Mouse (Mus musculus): ENCODE results near the gene Colgalt1.

Colgalt1 gene

GRCm38 (mm10) chr8:71670621-71671548 lies 60.1 kb downstream of the Colgalt1 start:
- peak; percentile 90 for DNase-seq

GRCm38 (mm10) chr8:71671549-71671965 lies 60.8 kb downstream of the Colgalt1 start, which contains the start of gene Unc13a:
TSS of gene Unc13a (minus strand) at chr8:71671757.
- DNase-seq: peak; percentile 94

- DNase-seq: no peak
Observed at GRCm38 (mm10) chr8:71672168-71672735, 61.5 kb downstream of the Colgalt1 start.

- DNase-seq: no peak
Observed at GRCm38 (mm10) chr8:71674071-71674470, 63.3 kb downstream of the Colgalt1 start.
